Mouse (Mus musculus): ENCODE results near the gene Col15a1. TPM values are rescaled to one million over a fixed set of nuclear protein-coding genes. Genes with fewer than 3 reads are reported as not detected.

Col15a1 gene
- total and polyA plus RNA-seq, 2 experiments from 2014 or later = 19.9 to 40.7 TPM

GRCm38 (mm10) chr4:47261919-47262318, 54.0 kb downstream of the Col15a1 start:
- no peak overlapping the region for H3K4me2 ChIP-seq (ENCODE audit: low read depth, low read length)
- no peak for TF ChIP-seq CTCF (IDR thresholded peaks at IDR 0.05; ENCODE audit: low read depth)
- no peak for TF ChIP-seq EP300 (IDR thresholded peaks at IDR 0.05; ENCODE audit: low read depth)
- 66% methylated on average over 5 of the region's 5 CpGs for WGBS
- H3K4me3 ChIP-seq (ENCODE audit: low read depth, low read length) = no peak overlapping the region
- H3K36me3 ChIP-seq (replicated peaks; ENCODE audit: control insufficient read depth, insufficient read depth, low read length) = 0 out of 2 replicates have a peak, but pooled peaks cover 3% of the 10 kb centered on the region
- H3K4me1 ChIP-seq (ENCODE audit: control insufficient read depth, insufficient read depth) = no peaks in the 10 kb centered on the region
- ATAC-seq (ENCODE audit: insufficient read depth, low read depth) = no peak
- no peaks in the 10 kb centered on the region for H3K9me3 ChIP-seq (replicated peaks; ENCODE audit: control insufficient read depth, low read length)
- H3K27me3 ChIP-seq (ENCODE audit: control insufficient read depth, insufficient read depth, low read length) = no peaks in the 10 kb centered on the region
- H3K27ac ChIP-seq (ENCODE audit: low read depth) = no peak overlapping the region
- no peak for DNase-seq (ENCODE audit: low spot score)
- no peak overlapping the region for H3K9ac ChIP-seq (replicated peaks; ENCODE audit: low read depth, low read length)

DNA sequence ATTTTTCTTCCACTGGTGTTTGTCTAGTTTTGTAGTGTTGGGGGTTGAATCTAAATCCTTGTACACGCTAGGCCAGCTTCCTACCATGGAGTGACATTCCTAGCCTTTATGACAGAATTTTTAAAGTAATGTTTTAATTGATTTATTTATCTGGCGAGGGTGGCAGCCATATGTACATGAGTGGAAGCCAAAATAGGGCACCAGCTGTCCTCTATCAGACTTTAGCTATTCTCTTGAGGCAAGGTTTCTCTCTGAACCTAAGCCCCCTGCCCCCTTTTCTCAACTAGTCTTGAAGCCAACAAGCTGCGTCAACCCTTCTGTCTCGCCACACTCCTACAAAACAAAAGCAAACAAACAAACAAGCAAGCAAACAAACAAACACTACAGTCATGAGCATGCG, 57.6 kb downstream of the Col15a1 start:
- H3K9me3 ChIP-seq (replicated peaks; ENCODE audit: control insufficient read depth, low read length) = no peaks in the 10 kb centered on the region
- H3K4me3 ChIP-seq (ENCODE audit: low read depth, low read length) = no peak overlapping the region
- no peak overlapping the region for H3K9ac ChIP-seq (replicated peaks; ENCODE audit: low read depth, low read length)
- H3K27me3 ChIP-seq (ENCODE audit: control insufficient read depth, insufficient read depth, low read length) = no peaks in the 10 kb centered on the region
- no peak overlapping the region for H3K4me2 ChIP-seq (ENCODE audit: low read depth, low read length)
- H3K36me3 ChIP-seq (replicated peaks; ENCODE audit: control insufficient read depth, insufficient read depth, low read length) = no peaks in the 10 kb centered on the region
- no peak for TF ChIP-seq CTCF (IDR thresholded peaks at IDR 0.05; ENCODE audit: low read depth)
- no peak for TF ChIP-seq EP300 (IDR thresholded peaks at IDR 0.05; ENCODE audit: low read depth)
- DNase-seq (ENCODE audit: low spot score) (no peak), ATAC-seq (ENCODE audit: insufficient read depth, low read depth) (no peak)
- H3K27ac ChIP-seq (ENCODE audit: low read depth) = no peak overlapping the region
- 85% methylated on average over 5 of the region's 5 CpGs for WGBS
- no peaks in the 10 kb centered on the region for H3K4me1 ChIP-seq (ENCODE audit: control insufficient read depth, insufficient read depth)

GRCm38 (mm10) chr4:47272452-47273130, 64.6 kb downstream of the Col15a1 start:
- no peak overlapping the region for H3K4me2 ChIP-seq (ENCODE audit: low read depth, low read length)
- no peak for DNase-seq (ENCODE audit: low spot score)
- H3K4me1 ChIP-seq (ENCODE audit: control insufficient read depth, insufficient read depth) = no peaks in the 10 kb centered on the region
- H3K36me3 ChIP-seq (replicated peaks; ENCODE audit: control insufficient read depth, insufficient read depth, low read length) = no peaks in the 10 kb centered on the region
- no peak overlapping the region for H3K9ac ChIP-seq (replicated peaks; ENCODE audit: low read depth, low read length)
- H3K9me3 ChIP-seq (replicated peaks; ENCODE audit: control insufficient read depth, low read length) = no peaks in the 10 kb centered on the region
- TF ChIP-seq EP300 (IDR thresholded peaks at IDR 0.05; ENCODE audit: low read depth) (no peak), CTCF (IDR thresholded peaks at IDR 0.05; ENCODE audit: low read depth) (no peak)
- WGBS = 79% methylated on average over 9 of the region's 9 CpGs
- no peaks in the 10 kb centered on the region for H3K27me3 ChIP-seq (ENCODE audit: control insufficient read depth, insufficient read depth, low read length)
- ATAC-seq (ENCODE audit: insufficient read depth, low read depth) = no peak
- no peak overlapping the region for H3K27ac ChIP-seq (ENCODE audit: low read depth)
- no peak overlapping the region for H3K4me3 ChIP-seq (ENCODE audit: low read depth, low read length)

DNA sequence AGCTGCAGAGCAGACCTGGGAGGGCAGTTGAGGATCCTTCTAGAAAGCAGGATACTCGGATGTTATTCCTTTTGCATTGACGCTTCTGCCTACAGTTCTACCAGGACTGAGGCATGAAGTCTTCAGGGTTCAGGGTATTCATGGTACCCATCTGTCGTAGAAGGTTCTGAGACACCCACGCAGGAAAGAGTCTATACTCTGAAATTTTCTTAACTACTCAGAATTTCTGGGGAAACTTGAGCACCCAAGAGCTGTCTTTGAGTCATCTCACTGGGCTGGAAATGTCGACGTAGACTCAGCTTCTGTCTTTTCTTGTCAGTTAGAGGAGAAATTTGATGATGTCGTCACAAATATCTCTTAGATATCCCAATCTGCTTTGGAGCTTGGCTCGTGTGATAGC, 65.8 kb downstream of the Col15a1 start:
- TF ChIP-seq CTCF (IDR thresholded peaks at IDR 0.05; ENCODE audit: low read depth) (no peak), EP300 (IDR thresholded peaks at IDR 0.05; ENCODE audit: low read depth) (no peak)
- Histone ChIP-seq H3K4me3 (ENCODE audit: low read depth, low read length) (no peak overlapping the region), H3K36me3 (replicated peaks; ENCODE audit: control insufficient read depth, insufficient read depth, low read length) (no peaks in the 10 kb centered on the region), H3K27me3 (ENCODE audit: control insufficient read depth, insufficient read depth, low read length) (no peaks in the 10 kb centered on the region), H3K9ac (replicated peaks; ENCODE audit: low read depth, low read length) (no peak overlapping the region), H3K27ac (ENCODE audit: low read depth) (no peak overlapping the region), H3K4me1 (ENCODE audit: control insufficient read depth, insufficient read depth) (no peaks in the 10 kb centered on the region), H3K9me3 (replicated peaks; ENCODE audit: control insufficient read depth, low read length) (no peaks in the 10 kb centered on the region), H3K4me2 (ENCODE audit: low read depth, low read length) (no peak overlapping the region)
- ATAC-seq (ENCODE audit: insufficient read depth, low read depth) = no peak
- 76% methylated on average over 8 of the region's 8 CpGs for WGBS
- no peak for DNase-seq (ENCODE audit: low spot score)

- WGBS = 81% methylated on average over 2 of the region's 2 CpGs
- Histone ChIP-seq H3K4me1 (ENCODE audit: control insufficient read depth, insufficient read depth) (no peaks in the 10 kb centered on the region), H3K36me3 (replicated peaks; ENCODE audit: control insufficient read depth, insufficient read depth, low read length) (no peaks in the 10 kb centered on the region), H3K4me2 (ENCODE audit: low read depth, low read length) (no peak overlapping the region), H3K9ac (replicated peaks; ENCODE audit: low read depth, low read length) (no peak overlapping the region), H3K27ac (ENCODE audit: low read depth) (no peak overlapping the region), H3K27me3 (ENCODE audit: control insufficient read depth, insufficient read depth, low read length) (no peaks in the 10 kb centered on the region), H3K4me3 (ENCODE audit: low read depth, low read length) (no peak overlapping the region), H3K9me3 (replicated peaks; ENCODE audit: control insufficient read depth, low read length) (no peaks in the 10 kb centered on the region)
- DNase-seq (ENCODE audit: low spot score) (no peak), ATAC-seq (ENCODE audit: insufficient read depth, low read depth) (no peak)
- TF ChIP-seq EP300 (IDR thresholded peaks at IDR 0.05; ENCODE audit: low read depth) = no peak
- TF ChIP-seq CTCF (IDR thresholded peaks at IDR 0.05; ENCODE audit: low read depth) = no peak
Observed at GRCm38 (mm10) chr4:47274911-47275310, 67.0 kb downstream of the Col15a1 start.

GRCm38 (mm10) chr4:47278397-47278796, 70.4 kb downstream of the Col15a1 start:
- no peak overlapping the region for H3K9ac ChIP-seq (replicated peaks; ENCODE audit: low read depth, low read length)
- no peaks in the 10 kb centered on the region for H3K4me1 ChIP-seq (ENCODE audit: control insufficient read depth, insufficient read depth)
- 68% methylated on average over 6 of the region's 6 CpGs for WGBS
- H3K4me2 ChIP-seq (ENCODE audit: low read depth, low read length) = no peak overlapping the region
- TF ChIP-seq CTCF (IDR thresholded peaks at IDR 0.05; ENCODE audit: low read depth) = no peak
- TF ChIP-seq EP300 (IDR thresholded peaks at IDR 0.05; ENCODE audit: low read depth) = no peak
- H3K9me3 ChIP-seq (replicated peaks; ENCODE audit: control insufficient read depth, low read length) = no peaks in the 10 kb centered on the region
- H3K27me3 ChIP-seq (ENCODE audit: control insufficient read depth, insufficient read depth, low read length) = no peaks in the 10 kb centered on the region
- no peaks in the 10 kb centered on the region for H3K36me3 ChIP-seq (replicated peaks; ENCODE audit: control insufficient read depth, insufficient read depth, low read length)
- H3K4me3 ChIP-seq (ENCODE audit: low read depth, low read length) = no peak overlapping the region
- H3K27ac ChIP-seq (ENCODE audit: low read depth) = no peak overlapping the region
- ATAC-seq (ENCODE audit: insufficient read depth, low read depth) (no peak), DNase-seq (ENCODE audit: low spot score) (no peak)
